Mouse (Mus musculus): ENCODE results near the gene Sncb. TPM values are rescaled to one million over a fixed set of nuclear protein-coding genes. Genes with fewer than 3 reads are reported as not detected.

Sncb gene
- polyA plus RNA-seq, 1 experiment, result 0.63 TPM

- 14% methylated on average over 4 of the region's 4 CpGs for WGBS
- Histone ChIP-seq H3K27me3 (ENCODE audit: control insufficient read depth, insufficient read depth, low read length) (no peaks in the 10 kb centered on the region), H3K36me3 (ENCODE audit: control insufficient read depth, insufficient read depth, low read length) (no peaks in the 10 kb centered on the region), H3K4me1 (ENCODE audit: control insufficient read depth, insufficient read depth, insufficient read length, low read length) (no peaks in the 10 kb centered on the region), H3K27ac (ENCODE audit: insufficient read depth, low read depth, low read length) (no peak overlapping the region), H3K4me3 (ENCODE audit: low read depth, low read length) (no peak overlapping the region)
- TF ChIP-seq CTCF (IDR thresholded peaks at IDR 0.05; ENCODE audit: extremely low read depth, insufficient read length, insufficient replicate concordance, low read depth, low read length) (no peak), POLR2A (IDR thresholded peaks at IDR 0.05; ENCODE audit: low read depth, low read length) (no peak)
Measured at GRCm38 (mm10) chr13:54800206-54800605, 33.8 kb upstream of the Sncb start.

GRCm38 (mm10) chr13:54799701-54800100 is 33.3 kb upstream of the Sncb start:
- H3K4me3 ChIP-seq (ENCODE audit: low read depth, low read length), result no peak overlapping the region
- TF ChIP-seq CTCF (IDR thresholded peaks at IDR 0.05; ENCODE audit: extremely low read depth, insufficient read length, insufficient replicate concordance, low read depth, low read length) (peak; percentile 99), POLR2A (IDR thresholded peaks at IDR 0.05; ENCODE audit: low read depth, low read length) (no peak)
- no peaks in the 10 kb centered on the region for H3K36me3 ChIP-seq (ENCODE audit: control insufficient read depth, insufficient read depth, low read length)
- WGBS, result 17% methylated on average over 9 of the region's 9 CpGs
- H3K27me3 ChIP-seq (ENCODE audit: control insufficient read depth, insufficient read depth, low read length), result no peaks in the 10 kb centered on the region
- H3K27ac ChIP-seq (ENCODE audit: insufficient read depth, low read depth, low read length), result no peak overlapping the region
- no peaks in the 10 kb centered on the region for H3K4me1 ChIP-seq (ENCODE audit: control insufficient read depth, insufficient read depth, insufficient read length, low read length)

GRCm38 (mm10) chr13:54798740-54799139 is 32.3 kb upstream of the Sncb start:
- no peak overlapping the region for H3K27ac ChIP-seq (ENCODE audit: insufficient read depth, low read depth, low read length)
- TF ChIP-seq POLR2A (IDR thresholded peaks at IDR 0.05; ENCODE audit: low read depth, low read length) (no peak), CTCF (IDR thresholded peaks at IDR 0.05; ENCODE audit: extremely low read depth, insufficient read length, insufficient replicate concordance, low read depth, low read length) (no peak)
- H3K4me3 ChIP-seq (ENCODE audit: low read depth, low read length), result no peak overlapping the region
- no peaks in the 10 kb centered on the region for H3K36me3 ChIP-seq (ENCODE audit: control insufficient read depth, insufficient read depth, low read length)
- H3K4me1 ChIP-seq (ENCODE audit: control insufficient read depth, insufficient read depth, insufficient read length, low read length), result no peaks in the 10 kb centered on the region
- 61% methylated on average over 10 of the region's 10 CpGs for WGBS
- H3K27me3 ChIP-seq (ENCODE audit: control insufficient read depth, insufficient read depth, low read length), result no peaks in the 10 kb centered on the region

DNA sequence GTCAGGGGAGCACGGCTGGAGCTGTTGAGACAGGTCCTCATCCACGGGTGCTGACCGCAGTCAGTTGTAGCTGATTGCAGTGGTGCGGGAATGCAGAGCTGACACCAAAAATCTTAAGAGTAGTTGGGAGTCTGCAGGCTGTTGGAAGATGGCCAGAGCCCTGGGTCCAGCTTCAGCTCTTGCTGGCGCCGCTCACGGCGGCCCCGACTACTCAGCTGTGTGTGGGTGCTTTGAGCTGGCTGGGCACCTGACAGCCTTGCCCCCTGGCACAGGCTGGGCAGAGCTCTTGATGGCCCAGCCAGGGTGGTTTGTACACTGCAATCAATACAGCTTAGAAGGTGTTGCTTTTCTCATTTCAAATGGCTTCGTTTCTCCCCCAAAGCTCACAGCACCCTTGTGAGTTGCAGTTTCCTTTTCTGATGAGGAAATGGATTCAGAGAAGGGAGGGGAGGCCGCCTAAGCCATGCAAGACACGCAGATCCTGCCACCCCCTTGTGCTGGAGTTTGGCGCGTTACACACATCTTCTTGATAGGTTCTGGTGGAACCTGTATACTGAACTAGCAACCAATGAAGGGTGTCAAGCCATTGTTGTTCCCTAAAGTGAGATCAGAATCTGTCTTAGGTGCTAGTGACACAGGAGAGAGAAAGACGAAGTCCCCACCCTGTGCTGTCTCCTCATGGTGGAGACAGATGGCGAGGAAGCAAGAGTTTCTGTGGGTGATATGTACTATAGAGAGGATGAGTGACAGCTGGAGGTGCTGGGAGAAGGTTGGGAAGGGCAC is 31.7 kb upstream of the Sncb start:
- Histone ChIP-seq H3K36me3 (ENCODE audit: control insufficient read depth, insufficient read depth, low read length) (no peaks in the 10 kb centered on the region), H3K4me3 (ENCODE audit: low read depth, low read length) (no peak overlapping the region), H3K27me3 (ENCODE audit: control insufficient read depth, insufficient read depth, low read length) (no peaks in the 10 kb centered on the region), H3K4me1 (ENCODE audit: control insufficient read depth, insufficient read depth, insufficient read length, low read length) (no peaks in the 10 kb centered on the region), H3K27ac (ENCODE audit: insufficient read depth, low read depth, low read length) (no peak overlapping the region)
- TF ChIP-seq POLR2A (IDR thresholded peaks at IDR 0.05; ENCODE audit: low read depth, low read length), result no peak
- TF ChIP-seq CTCF (IDR thresholded peaks at IDR 0.05; ENCODE audit: extremely low read depth, insufficient read length, insufficient replicate concordance, low read depth, low read length), result no peak
- 75% methylated on average over 16 of the region's 16 CpGs for WGBS

DNA sequence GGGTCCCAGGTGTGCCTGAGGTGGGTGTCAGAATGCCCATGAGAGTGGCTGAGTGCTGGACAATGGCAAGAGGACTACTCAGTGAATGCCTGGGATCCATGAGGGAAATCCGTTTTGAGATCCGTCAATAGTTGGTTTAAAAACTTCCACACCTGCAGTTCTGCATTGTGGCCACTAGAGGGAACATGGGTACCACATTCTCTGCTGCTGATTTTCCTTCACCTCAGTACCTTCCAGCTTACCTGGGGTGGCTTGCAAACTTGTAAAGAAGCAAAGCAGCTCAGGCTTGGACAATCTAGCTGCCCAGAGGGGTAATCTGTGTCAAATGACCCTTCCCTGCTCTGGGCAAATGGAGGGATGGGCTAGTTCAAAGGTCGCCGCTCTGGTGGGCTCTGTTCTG is 31.0 kb upstream of the Sncb start:
- no peaks in the 10 kb centered on the region for H3K36me3 ChIP-seq (ENCODE audit: control insufficient read depth, insufficient read depth, low read length)
- TF ChIP-seq POLR2A (IDR thresholded peaks at IDR 0.05; ENCODE audit: low read depth, low read length) (no peak), CTCF (IDR thresholded peaks at IDR 0.05; ENCODE audit: extremely low read depth, insufficient read length, insufficient replicate concordance, low read depth, low read length) (peak; percentile 51; the same call in 1 of the 2 replicates)
- H3K27me3 ChIP-seq (ENCODE audit: control insufficient read depth, insufficient read depth, low read length), result no peaks in the 10 kb centered on the region
- no peak overlapping the region for H3K27ac ChIP-seq (ENCODE audit: insufficient read depth, low read depth, low read length)
- H3K4me1 ChIP-seq (ENCODE audit: control insufficient read depth, insufficient read depth, insufficient read length, low read length), result no peaks in the 10 kb centered on the region
- WGBS, result 45% methylated on average over 4 of the region's 4 CpGs
- no peak overlapping the region for H3K4me3 ChIP-seq (ENCODE audit: low read depth, low read length)

- 60% methylated on average over 5 of the region's 5 CpGs for WGBS
- H3K27ac ChIP-seq (ENCODE audit: insufficient read depth, low read depth, low read length), result no peak overlapping the region
- no peaks in the 10 kb centered on the region for H3K27me3 ChIP-seq (ENCODE audit: control insufficient read depth, insufficient read depth, low read length)
- H3K4me3 ChIP-seq (ENCODE audit: low read depth, low read length), result no peak overlapping the region
- peaks cover 3% of the 10 kb centered on the region; the same call in 1 of the 2 replicates for H3K4me1 ChIP-seq (ENCODE audit: control insufficient read depth, insufficient read depth, insufficient read length, low read length)
- no peaks in the 10 kb centered on the region for H3K36me3 ChIP-seq (ENCODE audit: control insufficient read depth, insufficient read depth, low read length)
- TF ChIP-seq CTCF (IDR thresholded peaks at IDR 0.05; ENCODE audit: extremely low read depth, insufficient read length, insufficient replicate concordance, low read depth, low read length), result no peak
- no peak for TF ChIP-seq POLR2A (IDR thresholded peaks at IDR 0.05; ENCODE audit: low read depth, low read length)
Measured at GRCm38 (mm10) chr13:54794843-54795242, 28.4 kb upstream of the Sncb start.

- TF ChIP-seq CTCF (IDR thresholded peaks at IDR 0.05; ENCODE audit: extremely low read depth, insufficient read length, insufficient replicate concordance, low read depth, low read length), result no peak
- H3K27ac ChIP-seq (ENCODE audit: insufficient read depth, low read depth, low read length), result no peak overlapping the region
- H3K4me1 ChIP-seq (ENCODE audit: control insufficient read depth, insufficient read depth, insufficient read length, low read length), result peaks cover 3% of the 10 kb centered on the region; the same call in 1 of the 2 replicates
- 45% methylated on average over 16 of the region's 16 CpGs for WGBS
- no peak overlapping the region for H3K4me3 ChIP-seq (ENCODE audit: low read depth, low read length)
- H3K36me3 ChIP-seq (ENCODE audit: control insufficient read depth, insufficient read depth, low read length), result no peaks in the 10 kb centered on the region
- no peaks in the 10 kb centered on the region for H3K27me3 ChIP-seq (ENCODE audit: control insufficient read depth, insufficient read depth, low read length)
Measured at GRCm38 (mm10) chr13:54794002-54794577, 27.7 kb upstream of the Sncb start.

Data from small intestine, adult 2 months (tissue).